Mouse (Mus musculus) urinary bladder, postnatal 25 days (tissue): ENCODE data around the gene Nostrin.

Source experiments
- DNase-seq: peaks from one replicate; pipeline ENCODE4 v3.0.0; 2022; ENCODE audit warnings: low spot score

The Nostrin gene

DNA sequence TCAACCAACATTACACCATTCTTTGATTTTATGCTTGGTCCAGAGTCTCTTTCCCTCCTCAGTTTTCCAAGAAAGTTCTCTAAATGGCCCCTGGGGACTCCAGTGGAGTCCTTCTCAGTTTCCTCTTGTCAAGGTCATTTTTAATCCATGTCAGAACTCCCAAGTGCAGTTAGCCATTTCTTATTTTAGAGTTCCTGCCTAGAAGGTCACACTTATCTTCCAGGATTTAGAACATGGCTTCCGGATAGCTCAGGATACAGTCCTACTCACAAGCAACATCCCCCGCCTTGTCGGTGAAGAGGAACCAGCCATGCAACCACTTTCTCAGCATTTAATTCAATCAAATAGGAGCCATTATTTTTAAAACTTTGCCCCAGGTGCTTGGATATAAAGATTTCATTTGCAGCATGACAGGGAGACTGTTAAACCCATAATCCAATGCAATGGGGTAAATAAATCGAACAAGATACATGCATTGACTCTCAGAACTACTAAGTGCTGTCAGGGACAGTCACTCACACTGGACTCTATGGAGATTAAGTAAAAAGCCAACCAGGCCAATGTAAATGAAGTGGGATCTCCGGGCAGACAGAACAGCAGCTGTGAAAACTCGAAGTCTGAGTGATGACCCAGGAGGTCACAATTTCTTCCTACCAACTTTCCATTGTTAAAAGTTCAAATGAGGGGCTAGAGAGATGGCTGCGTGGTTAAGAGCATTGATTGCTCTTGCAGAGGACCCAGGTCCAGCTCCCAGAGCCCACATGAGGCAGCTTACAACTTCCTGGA is 6.0 kb upstream of the Nostrin start:
- DNase-seq = no peak

- DNase-seq = no peak
Observed at GRCm38 (mm10) chr2:69132046-69132445, 3.6 kb upstream of the Nostrin start.

GRCm38 (mm10) chr2:69132488-69133040 is 3.0 kb upstream of the Nostrin start:
- DNase-seq = no peak

DNA sequence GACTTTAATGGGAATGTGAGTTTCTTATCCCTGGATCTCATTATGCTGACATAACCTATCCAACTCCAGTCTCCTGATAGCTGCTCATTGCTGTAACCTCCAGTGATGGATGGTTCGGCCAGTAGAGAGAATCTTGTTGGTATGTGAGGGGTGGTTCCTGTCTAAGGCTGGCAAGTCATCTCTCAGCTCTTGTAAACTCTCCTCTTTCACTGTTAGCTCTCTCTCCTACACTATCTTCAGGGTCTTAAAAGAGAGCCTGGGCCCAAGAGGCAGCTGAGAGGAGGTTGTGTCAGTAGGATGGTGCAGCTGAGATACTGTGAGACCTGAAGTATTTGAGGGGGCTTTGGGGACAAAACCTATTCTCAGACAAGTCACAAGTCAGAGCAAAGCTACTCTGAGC is 1.4 kb upstream of the Nostrin start:
- no peak for DNase-seq

GRCm38 (mm10) chr2:69134937-69135336 is 663 bp upstream of the Nostrin start:
- DNase-seq = no peak

DNA sequence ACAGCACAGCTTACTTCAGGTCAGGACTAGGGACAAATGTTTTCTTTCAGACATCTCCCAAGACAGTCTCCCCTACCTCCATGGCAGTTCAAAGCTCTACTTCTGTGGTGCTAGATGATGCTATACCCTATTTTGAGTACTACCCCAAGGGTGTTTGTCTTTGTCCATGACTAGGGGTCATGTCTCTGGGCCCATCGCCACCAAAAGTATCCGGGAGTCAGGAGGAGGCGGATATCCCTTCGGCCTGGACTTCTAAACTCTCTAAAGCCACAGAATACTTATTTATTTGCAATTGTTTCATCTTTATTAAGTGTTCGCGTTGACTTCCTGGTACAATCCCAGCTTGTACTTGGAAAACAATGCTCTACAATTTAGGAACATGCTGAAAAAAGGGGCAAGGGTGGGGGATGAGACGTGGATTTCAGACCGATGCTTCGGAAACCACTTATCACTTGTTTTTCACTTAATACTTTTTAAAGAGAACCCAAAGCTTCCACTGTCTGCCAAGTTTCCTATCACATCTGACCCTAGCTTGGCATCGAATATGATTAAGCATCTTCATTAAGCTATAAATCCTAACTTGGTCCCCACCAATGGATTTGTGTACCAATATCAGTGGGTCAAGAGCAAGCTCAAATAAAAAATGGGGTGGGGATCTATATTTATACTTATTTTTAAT is 1.9 kb downstream of the Nostrin start:
- no peak for DNase-seq

- no peak for DNase-seq
Observed at GRCm38 (mm10) chr2:69138759-69139158, 3.2 kb downstream of the Nostrin start.

- no peak for DNase-seq
Observed at GRCm38 (mm10) chr2:69140215-69140614, 4.6 kb downstream of the Nostrin start.

- DNase-seq = no peak
Observed at GRCm38 (mm10) chr2:69140816-69141215, 5.2 kb downstream of the Nostrin start.

DNA sequence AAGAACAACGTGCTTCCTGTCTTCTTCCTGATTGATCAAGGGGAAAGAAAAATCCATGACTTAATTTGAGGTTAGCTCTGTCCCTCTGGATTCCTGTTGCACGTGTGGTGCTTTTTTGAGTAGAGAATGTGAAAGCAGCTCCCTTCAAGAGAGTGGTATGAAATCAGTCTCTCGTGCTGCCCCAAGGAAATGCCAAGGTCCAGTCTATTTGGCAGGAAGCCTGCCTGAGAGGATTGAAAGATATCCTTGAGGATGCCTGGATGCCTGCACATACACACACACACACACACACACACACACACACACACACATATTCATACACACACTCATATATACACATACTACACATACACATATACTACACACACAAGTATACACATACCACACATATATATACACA is 13.1 kb downstream of the Nostrin start:
- DNase-seq = no peak

DNA sequence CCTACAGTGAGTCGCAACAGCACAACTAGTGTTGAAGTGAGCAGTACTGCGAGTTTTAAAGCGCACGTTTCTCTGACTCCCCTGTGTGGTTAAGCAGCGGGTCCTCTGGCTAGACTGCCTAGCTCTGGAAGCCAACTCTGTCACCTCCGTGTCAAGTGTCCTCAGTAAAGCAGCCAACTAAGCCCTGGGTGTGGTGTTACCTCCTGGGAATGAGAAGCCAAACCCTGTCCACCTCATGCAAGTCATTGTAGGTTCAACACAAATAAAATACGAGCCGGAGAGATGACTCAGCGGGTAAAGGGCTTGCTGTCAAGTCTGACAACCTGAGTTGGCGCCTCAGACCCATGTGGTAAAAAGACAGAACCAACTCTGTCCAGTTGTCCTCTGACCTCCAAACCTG is 13.6 kb downstream of the Nostrin start:
- DNase-seq = peak; percentile 9

DNA sequence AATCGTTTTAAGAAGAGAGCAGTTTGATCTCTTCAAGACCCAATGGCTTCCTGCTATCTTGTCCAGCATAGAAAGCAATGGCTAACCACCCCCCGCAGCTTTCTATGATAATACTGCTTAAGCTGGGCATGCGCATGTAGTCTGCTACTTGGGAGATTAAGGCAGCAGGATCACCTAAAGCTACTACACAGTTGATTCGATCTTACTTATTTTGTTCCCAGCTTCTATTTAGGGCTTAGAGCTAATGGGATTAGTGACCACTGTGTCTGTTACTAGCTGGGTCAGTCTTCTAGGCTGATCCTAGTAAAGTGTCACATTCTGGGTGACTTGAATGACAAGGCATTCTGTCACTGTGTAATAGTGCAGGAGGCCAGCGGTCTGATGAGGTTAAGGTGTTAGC is 15.2 kb downstream of the Nostrin start:
- DNase-seq = no peak

DNA sequence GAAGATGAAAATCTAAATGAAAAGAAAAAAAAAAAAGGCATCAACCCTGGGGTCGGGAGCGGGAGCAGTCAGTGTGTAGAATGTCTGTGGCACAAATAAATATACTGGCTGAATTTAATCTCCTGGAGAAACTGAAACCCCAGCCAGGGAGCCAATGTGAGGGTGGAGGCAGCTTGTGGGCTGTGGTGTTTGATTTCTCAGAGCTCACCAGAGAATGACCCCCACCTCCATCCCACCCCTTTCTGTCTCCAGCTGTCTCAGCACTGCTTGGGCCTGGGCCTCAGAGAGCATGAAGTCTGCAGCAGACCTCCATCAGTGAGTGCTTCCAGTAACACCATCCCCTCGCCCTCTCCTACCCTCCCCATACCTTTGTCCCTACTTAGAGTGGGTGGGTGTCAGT is 20.3 kb downstream of the Nostrin start:
- no peak for DNase-seq

DNA sequence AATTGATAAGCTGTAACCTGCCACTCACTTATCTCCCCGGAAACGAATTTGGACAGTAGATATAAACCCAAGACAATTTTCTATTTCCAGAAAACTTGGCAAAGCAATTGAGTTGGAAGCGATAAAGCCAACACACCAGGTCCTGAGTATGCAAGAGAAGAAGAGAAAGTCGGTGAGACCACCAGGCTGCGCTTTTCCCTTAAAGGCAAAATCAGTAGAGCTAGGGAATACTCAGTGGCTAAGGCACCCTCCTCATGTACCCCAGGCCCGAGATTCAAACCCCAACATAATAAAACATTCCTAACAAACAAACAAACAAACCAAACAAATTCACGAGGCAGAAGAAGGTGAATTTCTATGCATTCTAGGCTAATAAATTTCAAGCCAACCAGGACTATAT is 20.7 kb downstream of the Nostrin start:
- no peak for DNase-seq

DNA sequence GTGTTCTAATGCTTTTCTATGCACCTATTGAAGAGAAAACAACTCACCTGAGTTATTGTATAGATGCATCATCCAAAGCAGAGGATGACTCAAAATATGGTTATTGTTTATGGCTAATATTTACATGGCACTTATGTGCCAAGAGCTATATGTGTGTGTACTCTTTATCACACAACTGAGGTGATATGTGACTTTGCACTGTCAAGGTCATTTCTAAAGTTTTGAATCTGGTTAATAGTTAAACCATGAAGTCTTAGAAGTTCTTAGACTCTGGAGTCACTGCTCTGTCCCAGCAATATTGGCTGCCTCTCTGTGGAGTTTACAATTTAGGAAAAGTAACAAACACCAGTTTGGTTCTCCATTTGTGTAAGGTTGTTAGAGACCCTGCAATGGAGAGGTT is 23.3 kb downstream of the Nostrin start:
- DNase-seq = no peak

DNA sequence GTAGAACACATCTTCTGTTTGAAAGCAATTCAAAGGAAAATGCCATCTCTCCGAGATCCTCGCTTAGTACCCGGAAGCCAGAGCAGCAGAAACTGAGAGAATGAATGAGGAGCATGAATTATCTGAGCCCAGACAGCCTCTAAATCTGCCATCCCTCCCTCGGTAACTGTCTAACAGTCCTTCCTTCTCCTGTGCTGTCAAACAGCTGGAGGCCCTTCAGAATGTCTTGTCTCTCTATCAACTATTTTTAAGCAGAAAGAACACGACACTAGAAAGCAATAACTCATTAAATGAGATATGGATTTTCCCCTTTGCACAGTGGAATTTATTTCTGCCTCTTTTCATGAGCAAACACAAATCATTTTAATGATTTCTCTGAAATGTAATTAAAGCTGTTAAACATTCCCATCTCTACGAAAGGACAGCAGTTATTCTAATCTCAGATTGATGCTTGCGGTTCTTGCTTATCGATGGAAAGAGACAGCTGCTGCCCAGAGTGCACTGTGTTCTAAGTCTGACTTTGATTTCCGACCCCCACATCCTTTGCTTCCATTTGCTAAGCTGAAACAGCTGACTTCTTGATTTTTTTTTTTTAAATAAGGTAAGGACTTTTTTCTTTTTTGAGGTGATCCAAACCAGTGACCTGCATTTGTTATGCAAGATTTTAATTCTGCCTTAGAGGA is 34.9 kb downstream of the Nostrin start:
- DNase-seq = no peak

- no peak for DNase-seq
Observed at GRCm38 (mm10) chr2:69175296-69175695, 39.7 kb downstream of the Nostrin start.

- DNase-seq = no peak
Observed at GRCm38 (mm10) chr2:69179721-69180120, 44.1 kb downstream of the Nostrin start.

GRCm38 (mm10) chr2:69187990-69188389 is 52.4 kb downstream of the Nostrin start:
- no peak for DNase-seq

GRCm38 (mm10) chr2:69188732-69189131 is 53.1 kb downstream of the Nostrin start:
- DNase-seq = no peak

- DNase-seq = no peak
Observed at GRCm38 (mm10) chr2:69189222-69189621, 53.6 kb downstream of the Nostrin start.

DNA sequence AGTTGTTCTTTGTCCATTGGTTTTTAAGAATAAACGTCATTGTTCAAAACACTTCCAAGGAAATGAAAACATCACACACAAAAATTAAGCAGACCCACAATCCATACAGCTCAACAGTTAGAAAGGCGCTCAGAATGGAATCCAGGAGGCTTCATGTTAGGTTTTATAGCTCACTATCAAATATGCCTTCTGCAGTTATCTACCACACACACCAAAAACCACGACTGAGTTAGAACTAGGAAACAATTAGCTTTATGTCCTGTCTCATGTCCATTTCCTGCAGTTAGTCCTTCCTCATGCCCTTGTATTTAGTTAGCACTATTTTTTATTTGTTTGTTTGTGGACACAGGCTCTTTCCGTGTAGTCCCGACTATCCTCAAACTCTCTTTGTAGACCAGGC is 55.5 kb downstream of the Nostrin start:
- DNase-seq = no peak

DNA sequence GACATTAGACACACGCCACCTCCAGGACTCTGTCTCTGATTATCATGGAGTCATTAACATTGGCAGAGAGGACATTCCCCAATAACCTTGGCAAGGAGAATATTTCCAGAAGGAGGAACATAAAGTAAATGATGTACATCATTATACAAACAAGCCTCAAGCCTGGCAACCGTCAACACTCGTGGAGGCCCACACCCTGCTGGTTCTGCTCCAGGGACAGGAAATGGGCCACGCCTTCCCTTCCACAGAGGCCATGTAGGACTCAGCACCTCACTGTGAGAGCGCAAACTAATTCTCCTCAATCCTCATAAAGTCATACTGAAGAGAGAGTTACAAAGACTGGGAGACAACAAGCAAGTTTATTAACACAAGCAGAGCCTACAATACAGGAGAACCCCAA is 58.0 kb downstream of the Nostrin start:
- DNase-seq = no peak
